Mouse (Mus musculus) c-Kit-positive CD71-positive TER-119-positive erythroid progenitor cells, embryonic 14.5 days (primary cell): ENCODE measurements at regions not wholly inside any gene's neighbourhood (a gene's known extent, or its start where the extent isn't known, plus 50 kb on each side); places are given as distances from the start of the nearest gene placed in this dataset.

Experiments used
- DNase-seq: peaks from one replicate; pipeline ENCODE4 v3.0.0-alpha.2; 2013; ENCODE audit warnings: low spot score

- DNase-seq = no peak
These were observed 234.3 kb upstream of the Hey2 start for GRCm38 (mm10) chr10:31076948-31077347.

- no peak for DNase-seq
These were observed 233.8 kb upstream of the Hey2 start for GRCm38 (mm10) chr10:31076415-31076814.

GRCm38 (mm10) chr10:31074004-31074645 lies 231.5 kb upstream of the Hey2 start:
- no peak for DNase-seq

DNA sequence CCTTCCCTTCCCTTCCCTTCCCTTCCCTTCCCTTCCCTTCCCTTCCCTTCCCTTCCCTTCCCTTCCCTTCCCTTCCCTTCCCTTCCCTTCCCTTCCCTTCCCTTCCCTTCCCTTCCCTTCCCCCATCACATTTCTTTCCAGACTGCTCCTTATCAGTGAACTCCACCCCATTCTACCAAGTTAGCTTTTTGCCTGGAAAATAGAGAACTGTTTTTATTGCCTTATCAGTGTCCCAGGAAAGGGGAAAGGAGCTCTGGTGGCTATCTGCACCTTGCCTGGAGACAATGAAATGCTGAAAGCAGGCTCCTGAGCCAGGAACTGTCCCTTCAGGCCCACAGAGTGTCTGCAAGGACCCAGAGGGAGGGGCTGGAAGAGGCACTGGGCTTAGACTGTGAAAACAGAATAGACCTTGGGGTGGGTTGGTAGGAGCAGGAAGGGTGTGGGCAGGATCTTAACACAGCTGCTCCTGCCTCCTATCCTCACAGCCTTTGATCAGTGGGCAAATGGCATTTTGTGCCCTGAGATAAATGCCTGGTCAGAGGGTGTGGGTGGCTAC lies 226.1 kb upstream of the Hey2 start:
- DNase-seq = no peak

DNA sequence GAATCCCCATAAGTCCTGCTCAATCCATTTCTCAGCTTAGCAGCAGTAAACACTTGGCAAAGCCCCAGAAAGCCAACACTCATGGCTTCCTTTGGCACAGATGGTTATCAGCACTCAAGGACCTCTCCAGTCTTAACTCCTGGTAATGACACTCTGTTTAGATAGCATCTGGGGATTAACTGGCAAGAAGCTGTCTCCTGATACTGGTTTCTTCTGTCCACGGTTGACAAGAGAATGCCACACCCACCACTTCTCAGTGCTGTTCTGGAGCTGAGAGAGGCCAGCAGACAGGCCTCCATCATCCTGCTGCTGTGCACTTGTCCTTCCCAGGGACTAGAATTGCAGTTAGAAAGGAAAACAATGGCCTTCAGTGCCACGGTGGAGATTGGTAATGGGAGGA lies 220.1 kb upstream of the Hey2 start:
- DNase-seq = peak; percentile 1

- DNase-seq = no peak
These were observed 210.7 kb upstream of the Hey2 start for GRCm38 (mm10) chr10:31053260-31053659.

GRCm38 (mm10) chr10:31051222-31051621 lies 208.6 kb upstream of the Hey2 start:
- no peak for DNase-seq

GRCm38 (mm10) chr10:31049352-31049751 lies 206.8 kb upstream of the Hey2 start:
- DNase-seq = no peak

DNA sequence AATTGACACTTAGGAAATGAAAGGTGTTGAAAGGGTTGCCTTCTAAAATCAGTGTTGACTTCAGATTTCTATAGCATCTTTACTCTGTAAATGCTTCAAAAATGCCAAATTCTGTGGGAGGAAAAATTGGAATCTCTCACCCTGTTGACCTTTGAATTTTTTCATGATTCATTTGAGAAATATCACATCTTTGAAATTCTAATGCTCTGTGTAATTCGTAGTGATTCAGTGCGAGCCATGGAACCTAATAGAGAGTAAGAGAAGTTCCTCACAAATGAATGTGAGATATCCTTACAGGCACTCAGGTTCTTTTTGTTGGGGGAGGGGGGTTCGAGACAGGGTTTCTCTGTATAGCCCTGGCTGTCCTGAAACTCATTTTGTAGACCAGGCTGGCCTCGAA lies 193.0 kb upstream of the Hey2 start:
- DNase-seq = no peak

GRCm38 (mm10) chr10:31034782-31035181 lies 192.2 kb upstream of the Hey2 start:
- DNase-seq = no peak

DNA sequence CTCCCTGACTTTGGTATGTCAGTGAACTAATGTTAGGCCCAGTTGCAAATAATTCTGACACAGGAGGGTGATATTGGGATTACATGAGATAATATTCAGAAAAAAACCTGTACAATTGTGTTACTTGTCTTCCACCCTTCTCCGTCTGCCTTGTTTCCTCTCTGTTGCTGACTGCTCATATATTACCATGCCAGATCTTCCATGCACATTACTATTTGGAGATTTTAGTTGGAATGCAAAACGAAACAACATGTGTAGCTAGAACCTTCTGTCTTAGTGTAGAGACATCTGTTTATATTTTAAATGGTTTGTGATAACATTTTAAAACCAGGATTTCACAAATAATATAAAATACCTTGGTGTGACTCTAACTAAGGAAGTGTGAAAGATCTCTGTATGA lies 188.1 kb upstream of the Hey2 start:
- no peak for DNase-seq

GRCm38 (mm10) chr10:31026440-31026839 lies 183.8 kb upstream of the Hey2 start:
- DNase-seq = no peak

GRCm38 (mm10) chr10:31012669-31013358 lies 170.2 kb upstream of the Hey2 start:
- DNase-seq = no peak

GRCm38 (mm10) chr10:31009955-31010254 lies 167.3 kb upstream of the Hey2 start:
- no peak for DNase-seq

DNA sequence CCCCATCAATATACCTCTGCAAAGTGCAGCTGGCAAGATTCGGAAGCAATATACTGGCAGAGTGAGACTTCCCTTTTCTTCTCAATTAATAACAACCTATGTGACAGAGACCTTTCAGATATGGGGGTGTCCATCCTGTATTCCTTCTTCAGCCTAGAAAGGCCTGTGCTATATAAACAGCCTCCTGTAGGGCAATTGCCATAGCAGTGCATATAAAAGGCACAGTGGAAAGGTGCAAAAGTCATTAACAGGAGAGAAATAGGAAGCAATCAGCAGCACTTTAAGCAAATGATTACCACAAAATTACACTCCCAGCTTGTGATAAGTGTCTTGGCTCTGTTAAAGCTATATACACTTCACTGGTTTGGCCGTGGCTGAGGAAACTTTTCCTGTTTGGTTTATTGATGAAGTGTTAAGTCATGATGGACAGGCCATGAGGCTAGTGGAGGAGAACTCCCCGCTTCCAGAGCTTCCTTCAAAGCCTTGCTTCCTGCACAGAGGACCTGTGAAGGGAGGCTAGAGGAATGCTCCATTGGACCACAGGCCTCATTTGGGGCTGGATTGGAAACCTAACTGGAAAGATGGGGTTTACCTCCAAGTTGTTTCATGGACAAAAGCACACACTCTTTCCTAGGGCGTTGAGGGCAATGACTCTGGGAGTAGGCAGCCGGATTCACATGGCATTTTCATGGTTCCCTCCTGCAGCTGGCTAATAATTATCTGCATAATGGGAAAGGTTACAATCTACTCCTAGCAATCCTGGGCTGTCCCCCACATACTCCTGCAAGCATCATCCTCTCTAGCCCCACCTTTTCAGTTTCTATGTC lies 166.7 kb upstream of the Hey2 start:
- DNase-seq = no peak

GRCm38 (mm10) chr10:30998163-30998944 lies 155.8 kb upstream of the Hey2 start:
- no peak for DNase-seq

DNA sequence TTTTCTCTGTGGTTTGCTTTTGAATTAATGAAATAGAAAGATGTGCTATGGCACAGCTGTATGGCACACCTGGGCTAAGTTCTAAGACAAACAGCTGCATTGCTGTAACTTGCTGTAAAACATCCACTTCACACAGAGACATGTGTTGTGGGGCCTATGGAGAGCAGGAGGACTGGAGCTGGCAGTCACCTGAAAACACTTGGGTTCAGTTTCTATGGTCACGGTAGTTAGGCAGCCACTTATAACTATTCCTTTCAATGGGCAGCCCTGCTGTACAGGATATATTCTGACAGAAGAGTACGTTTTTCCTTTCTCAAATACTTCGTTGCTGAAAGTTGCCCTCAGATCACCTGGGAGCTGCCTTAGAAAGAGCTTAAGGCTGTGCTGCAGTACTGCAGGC lies 149.6 kb upstream of the Hey2 start:
- no peak for DNase-seq

DNA sequence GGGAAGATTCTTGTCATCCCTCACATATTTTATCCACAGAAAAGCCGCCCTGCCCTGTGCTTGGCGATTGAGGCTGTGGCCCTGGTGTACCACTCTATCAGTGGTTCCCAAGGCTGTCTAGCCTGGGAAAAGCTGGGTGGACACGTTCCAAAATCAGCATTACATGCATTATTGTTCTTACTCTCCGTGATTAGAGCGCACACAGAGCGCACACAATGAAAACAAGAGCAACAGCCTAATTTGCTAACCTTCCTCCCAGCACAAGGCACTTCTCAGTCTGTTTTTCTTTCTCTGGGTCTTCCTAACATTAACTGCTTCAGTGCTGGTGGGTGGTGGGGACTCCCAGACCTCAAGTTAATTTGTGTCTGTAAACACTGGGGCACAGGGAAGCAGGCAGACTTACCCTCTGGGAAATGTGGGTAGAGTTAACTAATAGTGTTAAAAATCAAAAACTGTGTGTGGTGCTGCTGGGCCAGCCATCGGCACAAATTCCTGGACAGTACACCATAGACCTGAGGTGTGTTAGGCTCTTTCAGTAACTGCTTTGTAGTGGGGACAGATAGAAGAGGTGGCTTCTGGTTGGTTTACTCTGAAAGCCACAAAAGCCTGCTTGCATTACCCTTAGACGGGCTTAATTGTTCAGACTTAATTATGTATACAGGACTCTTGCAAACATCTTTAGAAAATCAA lies 137.8 kb upstream of the Hey2 start:
- DNase-seq = no peak

DNA sequence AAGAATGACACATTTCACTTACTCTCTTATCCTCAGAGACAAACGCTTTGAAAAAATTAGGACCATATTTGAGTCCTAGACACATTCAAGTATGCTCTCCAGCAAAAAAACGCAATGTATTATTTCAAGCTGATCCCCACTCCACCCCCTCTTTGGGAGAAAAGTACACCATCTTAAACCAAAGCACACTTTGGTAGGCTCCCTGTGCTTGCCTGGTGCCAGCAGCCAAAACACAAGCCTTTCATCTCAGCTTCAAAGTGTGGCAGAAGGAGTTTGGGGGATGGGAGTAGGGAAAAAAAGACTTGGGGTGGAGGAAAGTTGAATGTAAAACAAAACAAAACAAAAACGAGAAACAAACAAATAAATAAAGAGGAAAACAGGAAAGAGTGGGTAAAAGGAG lies 137.2 kb upstream of the Hey2 start:
- DNase-seq = no peak

GRCm38 (mm10) chr10:30966176-30966575 lies 123.6 kb upstream of the Hey2 start:
- no peak for DNase-seq

GRCm38 (mm10) chr10:30953825-30954224 lies 111.2 kb upstream of the Hey2 start:
- no peak for DNase-seq

DNA sequence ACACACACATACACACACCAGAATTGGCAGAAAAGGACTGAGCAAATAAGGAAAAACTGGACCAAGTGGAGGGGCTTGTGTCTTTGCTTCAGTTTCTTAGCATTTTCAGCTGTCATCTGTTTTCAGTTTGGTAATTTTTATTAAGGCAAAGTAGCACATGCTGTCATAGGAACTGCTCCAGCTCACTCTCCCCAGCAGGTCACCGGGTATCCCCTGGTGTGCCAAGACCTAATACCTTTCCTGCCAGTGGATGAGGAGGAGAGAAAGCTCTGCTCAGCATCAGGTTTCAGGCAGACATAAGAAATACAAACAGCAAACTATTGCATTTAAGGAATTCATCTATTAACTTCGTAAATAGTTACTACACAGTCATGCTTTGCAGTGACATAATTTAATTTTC lies 109.8 kb upstream of the Hey2 start:
- no peak for DNase-seq
